Mouse (Mus musculus): ENCODE measurements around the gene Xpo5.

GRCm38 (mm10) chr17:46221601-46222000 lies 19.0 kb downstream of the Xpo5 start:
- no peak for TF ChIP-seq CTCF (IDR thresholded peaks at IDR 0.05; ENCODE audit: control insufficient read depth, insufficient read depth, insufficient read length)
- TF ChIP-seq USF1 (IDR thresholded peaks at IDR 0.05; ENCODE audit: low read depth) = no peak
- no peak for TF ChIP-seq CEBPB (IDR thresholded peaks at IDR 0.05; ENCODE audit: low read depth)
- no peak for TF ChIP-seq MYOG (IDR thresholded peaks at IDR 0.05; ENCODE audit: control insufficient read depth, extremely low read depth, insufficient read length)
- TF ChIP-seq MAX (IDR thresholded peaks at IDR 0.05) = no peak
- no peak for TF ChIP-seq FOSL1 (IDR thresholded peaks at IDR 0.05; ENCODE audit: insufficient read depth, low read length, poor library complexity, severe bottlenecking)
